Mouse (Mus musculus) T-helper 2 cell (primary cell): ENCODE data around the gene Pnmal1.

Experiments used
- in situ Hi-C: fragments of 300-600 bp; cut with MboI, MseI; formaldehyde crosslinking; loops from one replicate; pipeline ENCODE4 v1.15.1; 2025; ENCODE audit warnings: high pct_unique_total_duplicates

Pnmal1 gene

GRCm38 (mm10) chr7:16923283-16924036, 36.0 kb upstream of the Pnmal1 start:
- in situ Hi-C loops: loop anchor here (5.0 kb wide), 1 partner anchor 66 kb away; no protein-coding TSS in a partner anchor

GRCm38 (mm10) chr7:16924037-16924834, 35.2 kb upstream of the Pnmal1 start, which contains the start of gene Calm3:
Calm3 (minus strand) TSS chr7:16924114.
- in situ Hi-C loops: loop anchor here (5.0 kb wide), 1 partner anchor 67 kb away; no protein-coding TSS in a partner anchor

GRCm38 (mm10) chr7:16928341-16928740, 31.1 kb upstream of the Pnmal1 start:
- in situ Hi-C loops: no loop called here

- in situ Hi-C loops: loop anchor here (5.0 kb wide), 2 partner anchors 71 to 121 kb away; no protein-coding TSS in a partner anchor
Observed at GRCm38 (mm10) chr7:16930850-16931249, 28.6 kb upstream of the Pnmal1 start.

- in situ Hi-C loops: loop anchor here (5.0 kb wide), 2 partner anchors 70 to 120 kb away; no protein-coding TSS in a partner anchor
Observed at GRCm38 (mm10) chr7:16931968-16932627, 27.4 kb upstream of the Pnmal1 start.

GRCm38 (mm10) chr7:16932704-16933577, 26.5 kb upstream of the Pnmal1 start:
- in situ Hi-C loops: loop anchor here (5.0 kb wide), 2 partner anchors 69 to 119 kb away; no protein-coding TSS in a partner anchor

GRCm38 (mm10) chr7:16937312-16937711, 22.2 kb upstream of the Pnmal1 start:
- in situ Hi-C loops: no loop called here

GRCm38 (mm10) chr7:16938117-16938791, 21.2 kb upstream of the Pnmal1 start:
- in situ Hi-C loops: no loop called here

GRCm38 (mm10) chr7:16940292-16940691, 19.2 kb upstream of the Pnmal1 start:
- in situ Hi-C loops: no loop called here

- in situ Hi-C loops: no loop called here
Observed at GRCm38 (mm10) chr7:16942861-16943260, 16.6 kb upstream of the Pnmal1 start.

- in situ Hi-C loops: no loop called here
Observed at GRCm38 (mm10) chr7:16944061-16944807, 15.2 kb upstream of the Pnmal1 start, which contains the start of gene Pnmal2. Pnmal2 (plus strand) TSS chr7:16944682.

GRCm38 (mm10) chr7:16944808-16945315, 14.6 kb upstream of the Pnmal1 start:
- in situ Hi-C loops: no loop called here

GRCm38 (mm10) chr7:16945419-16945818, 14.1 kb upstream of the Pnmal1 start:
- in situ Hi-C loops: no loop called here

GRCm38 (mm10) chr7:16946441-16947348, 12.8 kb upstream of the Pnmal1 start:
- in situ Hi-C loops: no loop called here

GRCm38 (mm10) chr7:16947349-16947895, 12.1 kb upstream of the Pnmal1 start:
- in situ Hi-C loops: no loop called here

GRCm38 (mm10) chr7:16947959-16948361, 11.5 kb upstream of the Pnmal1 start:
- in situ Hi-C loops: no loop called here

GRCm38 (mm10) chr7:16948923-16949458, 10.5 kb upstream of the Pnmal1 start:
- in situ Hi-C loops: no loop called here
